Mouse (Mus musculus): Measurements from ENCODE around the gene Setd5. TPM values are rescaled to one million over a fixed set of nuclear protein-coding genes. Genes with fewer than 3 reads are reported as not detected.

The Setd5 gene
- polyA plus RNA-seq, 1 experiment from 2014 or later, result 63.1 TPM

DNA sequence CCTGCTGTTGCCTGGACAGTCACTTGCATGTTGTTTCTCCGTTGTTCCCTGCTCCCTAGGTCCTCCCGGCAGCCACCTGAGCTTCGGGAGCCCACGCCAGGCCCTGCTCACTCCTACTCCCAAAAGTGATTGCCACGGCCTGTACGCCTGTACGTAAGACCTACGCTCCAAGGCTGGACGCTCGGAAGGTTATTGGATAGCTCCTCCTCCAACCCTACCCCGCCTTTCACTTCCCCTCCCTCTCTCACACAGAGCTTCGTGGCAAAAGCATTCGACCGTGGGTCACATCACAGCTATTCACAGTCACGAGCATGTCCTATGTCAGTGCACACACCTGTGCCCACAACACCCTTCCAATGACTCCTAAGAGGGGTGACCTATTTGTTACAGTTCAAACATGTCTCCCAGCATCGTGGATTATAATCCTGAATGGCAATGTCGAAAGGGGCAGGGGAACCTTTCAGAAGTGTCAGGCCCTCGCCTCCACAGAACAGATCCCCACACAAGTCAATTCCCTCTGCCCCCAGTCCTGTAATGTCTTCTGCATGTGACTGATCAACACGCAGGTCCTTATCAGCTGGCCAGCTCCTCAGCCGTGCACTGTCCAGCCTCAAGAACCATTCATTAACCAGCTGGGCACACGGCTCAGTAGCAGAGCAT, 107.8 kb downstream of the Setd5 start:
- Histone ChIP-seq H3K4me3 (ENCODE audit: low read depth, low read length) (no peak overlapping the region), H3K27me3 (ENCODE audit: control insufficient read depth, insufficient read depth, low read length) (no peaks in the 10 kb centered on the region), H3K9me3 (ENCODE audit: control insufficient read depth, low read length) (no peaks in the 10 kb centered on the region), H3K4me1 (ENCODE audit: control insufficient read depth, insufficient read depth, low read length) (no peaks in the 10 kb centered on the region), H3K4me2 (ENCODE audit: low read depth, low read length) (no peak overlapping the region), H3K27ac (ENCODE audit: low read depth, low read length) (no peak overlapping the region), H3K9ac (replicated peaks; ENCODE audit: low read depth, low read length) (no peak overlapping the region), H3K36me3 (ENCODE audit: control insufficient read depth, insufficient read depth, low read length) (0 out of 2 replicates have a peak, but pooled peaks cover 7% of the 10 kb centered on the region)
- 86% methylated on average over 21 of the region's 21 CpGs for WGBS
- no peak for ATAC-seq (ENCODE audit: low read depth)

DNA sequence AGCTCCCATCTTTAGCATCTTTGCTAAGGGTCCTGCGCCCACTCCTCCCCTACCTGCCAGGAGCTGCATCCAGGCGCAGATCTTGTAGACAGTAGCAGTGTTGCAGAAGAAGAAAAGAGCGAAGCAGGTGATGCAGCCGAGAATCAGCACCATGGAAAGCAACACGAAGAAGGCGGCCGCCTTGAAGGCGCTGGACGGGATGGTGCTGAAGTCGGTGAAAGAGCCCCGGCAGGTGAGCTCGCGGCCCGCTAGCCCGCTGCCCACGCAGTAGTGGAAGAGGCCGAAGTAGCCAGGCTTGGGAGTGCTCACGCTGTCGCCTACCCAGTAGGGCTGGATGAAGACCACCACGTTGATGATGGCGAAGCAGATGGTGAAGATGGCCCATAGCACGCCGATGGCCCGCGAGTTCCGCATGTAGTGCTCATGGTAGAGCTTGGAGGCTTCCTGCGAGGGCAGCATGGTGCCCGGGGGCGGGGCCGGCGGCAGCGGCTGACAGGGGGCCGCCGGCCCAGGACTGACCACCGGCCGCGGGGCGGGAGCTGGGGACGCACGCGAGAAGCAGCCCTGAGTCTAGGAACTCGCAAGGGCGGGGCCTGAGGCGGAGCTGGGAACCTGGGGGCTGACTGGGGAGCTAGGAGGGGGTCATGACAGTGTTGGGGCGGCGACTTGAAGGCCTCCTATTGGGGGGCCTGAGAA, 116.7 kb downstream of the Setd5 start:
- Histone ChIP-seq H3K36me3 (ENCODE audit: control insufficient read depth, insufficient read depth, low read length) (no peaks in the 10 kb centered on the region), H3K27me3 (ENCODE audit: control insufficient read depth, insufficient read depth, low read length) (no peaks in the 10 kb centered on the region), H3K4me2 (ENCODE audit: low read depth, low read length) (peak overlapping the region; percentile 97), H3K27ac (ENCODE audit: low read depth, low read length) (peak overlapping the region; percentile 34; the same call in 1 of the 2 replicates), H3K9ac (replicated peaks; ENCODE audit: low read depth, low read length) (peak overlapping the region; percentile 93), H3K4me1 (ENCODE audit: control insufficient read depth, insufficient read depth, low read length) (peaks cover 33% of the 10 kb centered on the region), H3K4me3 (ENCODE audit: low read depth, low read length) (peak overlapping the region; percentile 82), H3K9me3 (ENCODE audit: control insufficient read depth, low read length) (no peaks in the 10 kb centered on the region)
- ATAC-seq (ENCODE audit: low read depth), result peak; percentile 64; the same call in 1 of the 2 replicates
- 3% methylated on average over 46 of the region's 46 CpGs for WGBS

DNA sequence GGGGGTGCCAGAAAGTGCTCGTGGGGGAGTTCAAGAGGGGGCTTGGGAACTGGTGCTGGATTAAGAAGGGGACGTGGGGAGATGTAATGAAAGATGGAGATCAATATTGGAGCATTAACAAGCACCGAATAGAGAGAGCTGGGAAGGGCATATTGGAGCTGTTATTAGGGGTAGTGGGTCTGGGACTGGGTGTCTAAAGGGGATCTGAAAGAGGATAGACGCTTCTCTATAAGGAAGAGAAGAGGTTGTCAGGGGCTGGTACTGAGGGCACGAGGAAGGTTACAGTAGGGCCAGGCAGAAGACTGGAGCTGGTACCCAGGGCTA, 117.3 kb downstream of the Setd5 start:
- H3K27me3 ChIP-seq (ENCODE audit: control insufficient read depth, insufficient read depth, low read length), result no peaks in the 10 kb centered on the region
- peak overlapping the region; percentile 93 for H3K9ac ChIP-seq (replicated peaks; ENCODE audit: low read depth, low read length)
- H3K27ac ChIP-seq (ENCODE audit: low read depth, low read length), result no peak overlapping the region; the same call in 1 of the 2 replicates
- no peaks in the 10 kb centered on the region for H3K9me3 ChIP-seq (ENCODE audit: control insufficient read depth, low read length)
- peaks cover 33% of the 10 kb centered on the region for H3K4me1 ChIP-seq (ENCODE audit: control insufficient read depth, insufficient read depth, low read length)
- peak; percentile 66 for ATAC-seq (ENCODE audit: low read depth)
- peak overlapping the region; percentile 97 for H3K4me2 ChIP-seq (ENCODE audit: low read depth, low read length)
- no peaks in the 10 kb centered on the region for H3K36me3 ChIP-seq (ENCODE audit: control insufficient read depth, insufficient read depth, low read length)
- 3% methylated on average over 5 of the region's 5 CpGs for WGBS
- peak overlapping the region; percentile 82 for H3K4me3 ChIP-seq (ENCODE audit: low read depth, low read length)

DNA sequence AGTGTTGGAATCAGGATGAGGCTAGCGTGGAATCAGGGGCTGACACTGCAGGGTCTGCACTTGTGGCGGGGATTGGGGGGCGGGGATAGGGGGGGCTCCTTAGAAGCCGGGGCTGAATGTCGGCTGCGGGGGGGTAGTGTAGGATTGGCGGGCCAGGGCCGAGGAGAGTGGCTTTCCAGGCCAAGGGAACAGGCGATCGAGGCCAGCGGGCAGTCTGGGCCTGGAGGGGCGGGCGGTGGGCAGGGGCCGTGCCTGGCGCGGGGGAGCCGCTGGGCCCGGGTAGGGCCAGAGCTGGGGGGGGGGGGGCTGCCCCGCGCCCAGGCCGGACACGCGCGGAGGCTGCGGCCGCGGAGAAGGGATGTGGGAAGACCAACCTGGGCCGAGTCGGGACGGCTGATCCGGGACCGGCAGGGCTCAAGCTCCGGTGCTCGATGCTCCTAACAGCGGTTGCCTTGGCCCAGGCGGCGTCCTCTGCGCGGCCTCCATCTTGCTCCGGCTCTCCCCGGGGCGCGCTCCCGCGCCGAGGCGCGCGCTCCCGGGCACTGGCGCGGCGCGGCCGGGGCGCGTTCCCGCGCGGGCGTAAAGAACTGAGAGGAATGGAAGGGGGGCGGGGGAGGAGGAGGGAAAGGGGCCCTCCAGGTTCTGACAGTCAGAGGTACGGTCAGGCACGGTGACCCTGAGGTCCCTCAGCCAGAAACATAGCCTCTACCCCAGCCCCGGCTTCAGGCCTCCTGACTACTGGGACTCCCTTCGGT, 117.9 kb downstream of the Setd5 start, which contains the start of gene Lhfpl4:
Gene Lhfpl4, minus strand, starts transcription at position 544 of the 755 bp plus-strand sequence.
- Histone ChIP-seq H3K9me3 (ENCODE audit: control insufficient read depth, low read length) (no peaks in the 10 kb centered on the region), H3K4me1 (ENCODE audit: control insufficient read depth, insufficient read depth, low read length) (peaks cover 33% of the 10 kb centered on the region), H3K9ac (replicated peaks; ENCODE audit: low read depth, low read length) (peak within 1 kb of the TSS; percentile 93), H3K36me3 (ENCODE audit: control insufficient read depth, insufficient read depth, low read length) (no peaks in the 10 kb centered on the region), H3K27me3 (ENCODE audit: control insufficient read depth, insufficient read depth, low read length) (no peaks in the 10 kb centered on the region), H3K4me3 (ENCODE audit: low read depth, low read length) (peak within 1 kb of the TSS; percentile 82), H3K4me2 (ENCODE audit: low read depth, low read length) (peak within 1 kb of the TSS; percentile 97), H3K27ac (ENCODE audit: low read depth, low read length) (peak within 1 kb of the TSS; percentile 77)
- peak; percentile 86 for ATAC-seq (ENCODE audit: low read depth)
- under 1% methylated on average over 45 of the region's 66 CpGs for WGBS

DNA sequence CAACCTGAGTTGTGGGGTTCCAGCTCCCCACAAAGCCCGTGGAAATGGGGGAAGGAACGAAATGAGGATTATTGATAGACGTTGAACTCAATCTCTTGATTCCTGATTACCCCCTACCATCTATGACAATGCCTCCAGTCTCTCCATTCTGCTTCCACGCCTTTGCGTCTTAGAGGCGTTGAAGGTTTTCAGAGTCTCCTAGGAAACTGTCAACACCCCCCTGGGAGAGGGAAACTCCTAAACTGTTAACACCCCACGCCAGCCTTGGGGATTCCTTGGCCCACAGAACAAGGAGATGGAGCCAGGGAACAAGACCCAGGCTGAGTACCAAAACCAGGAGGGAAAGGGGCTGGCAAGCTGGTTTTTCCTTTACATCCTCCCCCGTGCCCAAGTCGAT, 118.4 kb downstream of the Setd5 start:
- Histone ChIP-seq H3K4me3 (ENCODE audit: low read depth, low read length) (peak overlapping the region; percentile 82), H3K27me3 (ENCODE audit: control insufficient read depth, insufficient read depth, low read length) (no peaks in the 10 kb centered on the region), H3K9me3 (ENCODE audit: control insufficient read depth, low read length) (no peaks in the 10 kb centered on the region), H3K27ac (ENCODE audit: low read depth, low read length) (peak overlapping the region; percentile 77), H3K4me1 (ENCODE audit: control insufficient read depth, insufficient read depth, low read length) (peaks cover 33% of the 10 kb centered on the region), H3K4me2 (ENCODE audit: low read depth, low read length) (peak overlapping the region; percentile 97), H3K36me3 (ENCODE audit: control insufficient read depth, insufficient read depth, low read length) (no peaks in the 10 kb centered on the region), H3K9ac (replicated peaks; ENCODE audit: low read depth, low read length) (peak overlapping the region; percentile 93)
- 8% methylated on average over 9 of the region's 9 CpGs for whole genome bisulfite sequencing
- ATAC-seq (ENCODE audit: low read depth), result peak; percentile 22; the same call in 1 of the 2 replicates

Other genes with a start within 250 kb of the Setd5 start
- 44.7 and 68.2 TPM in 2 replicates for gene Srgap3, start 130.1 kb upstream of the Setd5 start, polyA plus RNA-seq (2014; fragmentation: Nextera tagmentation; extraction: Ambion mirVana)
- gene Thumpd3, start 31.1 kb upstream of the Setd5 start, polyA plus RNA-seq (2014; fragmentation: Nextera tagmentation; extraction: Ambion mirVana), result 46.6 and 47.2 TPM in 2 replicates
- 21.5 and 21.9 TPM in 2 replicates for gene Lhfpl4, start 118.0 kb downstream of the Setd5 start, polyA plus RNA-seq (2014; fragmentation: Nextera tagmentation; extraction: Ambion mirVana)
- gene Mtmr14, start 160.5 kb downstream of the Setd5 start, polyA plus RNA-seq (2014; fragmentation: Nextera tagmentation; extraction: Ambion mirVana), result 30.6 and 38.3 TPM in 2 replicates
- gene Cpne9, start 204.9 kb downstream of the Setd5 start, polyA plus RNA-seq (2014; fragmentation: Nextera tagmentation; extraction: Ambion mirVana), result 1.1 and 2.6 TPM in 2 replicates
- 14.3 and 17.8 TPM in 2 replicates for gene Brpf1, start 229.8 kb downstream of the Setd5 start, polyA plus RNA-seq (2014; fragmentation: Nextera tagmentation; extraction: Ambion mirVana)
- 7.6 and 8.9 TPM in 2 replicates for gene Ogg1, start 249.6 kb downstream of the Setd5 start, polyA plus RNA-seq (2014; fragmentation: Nextera tagmentation; extraction: Ambion mirVana)